Mouse (Mus musculus): ENCODE data around the gene Ssu72.
"Not testable (repeated sequence)": the region's sequence is repeated elsewhere in the genome, so short reads cannot be mapped to it uniquely, and the experiment has no call there.

Ssu72 gene

GRCm38 (mm10) chr4:155704721-155705591 lies at the start of gene Ssu72:
Gene Ssu72 (plus strand): TSS chr4:155704800.
- peak; percentile 95 for DNase-seq (ENCODE audit: low read depth, low spot score)

DNA sequence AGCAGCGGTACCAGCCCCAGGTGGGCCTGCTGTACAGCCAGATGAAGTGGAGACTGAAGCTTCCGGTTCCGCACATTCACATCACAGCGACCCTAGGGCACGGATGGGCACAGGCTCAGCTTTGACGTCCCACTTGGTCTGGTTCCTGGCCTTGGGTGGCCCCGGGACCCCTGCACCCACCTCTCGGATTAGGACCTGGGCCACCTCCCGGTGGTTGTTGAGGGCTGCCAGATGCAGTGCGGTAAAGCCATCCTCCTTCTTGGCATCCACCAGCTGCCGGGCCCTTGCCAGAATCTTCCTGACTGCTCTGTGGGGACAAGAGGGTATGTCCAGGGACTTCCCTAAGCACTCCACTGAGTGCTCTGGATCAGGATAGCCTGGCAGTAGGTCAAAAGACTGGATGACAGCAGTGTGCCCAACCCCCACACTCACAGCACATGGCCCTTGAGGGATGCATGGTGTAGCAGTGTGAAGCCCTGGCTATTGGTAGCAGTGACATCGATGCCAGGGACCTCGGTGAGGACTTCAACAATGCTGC lies 48.3 kb upstream of the Ssu72 start:
- DNase-seq (ENCODE audit: low read depth, low spot score), result no peak

- DNase-seq (ENCODE audit: low read depth, low spot score), result no peak
Measured at GRCm38 (mm10) chr4:155658961-155659360, 45.6 kb upstream of the Ssu72 start.

DNA sequence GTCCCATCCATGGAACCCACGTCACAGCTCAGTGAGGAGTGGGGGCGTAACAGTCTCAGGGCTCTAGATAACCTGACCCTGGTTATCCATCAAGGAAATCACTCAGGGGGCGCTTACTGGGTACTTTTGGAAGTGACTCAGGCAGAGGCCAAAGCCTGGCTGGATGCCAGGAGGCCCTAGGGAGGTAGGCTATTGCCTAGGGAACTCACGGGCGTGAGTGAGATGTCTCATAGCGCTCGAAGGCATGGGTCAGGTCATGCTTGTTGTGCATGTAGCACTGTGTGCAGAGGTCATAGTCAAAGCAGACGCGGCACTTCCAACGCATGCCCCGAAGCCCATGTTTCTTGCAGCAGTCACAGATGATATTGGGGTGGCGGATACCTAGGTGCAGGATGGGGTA lies 44.0 kb upstream of the Ssu72 start:
- no peak for DNase-seq (ENCODE audit: low read depth, low spot score)

- no peak for DNase-seq (ENCODE audit: low read depth, low spot score)
Measured at GRCm38 (mm10) chr4:155666903-155667302, 37.7 kb upstream of the Ssu72 start.

DNA sequence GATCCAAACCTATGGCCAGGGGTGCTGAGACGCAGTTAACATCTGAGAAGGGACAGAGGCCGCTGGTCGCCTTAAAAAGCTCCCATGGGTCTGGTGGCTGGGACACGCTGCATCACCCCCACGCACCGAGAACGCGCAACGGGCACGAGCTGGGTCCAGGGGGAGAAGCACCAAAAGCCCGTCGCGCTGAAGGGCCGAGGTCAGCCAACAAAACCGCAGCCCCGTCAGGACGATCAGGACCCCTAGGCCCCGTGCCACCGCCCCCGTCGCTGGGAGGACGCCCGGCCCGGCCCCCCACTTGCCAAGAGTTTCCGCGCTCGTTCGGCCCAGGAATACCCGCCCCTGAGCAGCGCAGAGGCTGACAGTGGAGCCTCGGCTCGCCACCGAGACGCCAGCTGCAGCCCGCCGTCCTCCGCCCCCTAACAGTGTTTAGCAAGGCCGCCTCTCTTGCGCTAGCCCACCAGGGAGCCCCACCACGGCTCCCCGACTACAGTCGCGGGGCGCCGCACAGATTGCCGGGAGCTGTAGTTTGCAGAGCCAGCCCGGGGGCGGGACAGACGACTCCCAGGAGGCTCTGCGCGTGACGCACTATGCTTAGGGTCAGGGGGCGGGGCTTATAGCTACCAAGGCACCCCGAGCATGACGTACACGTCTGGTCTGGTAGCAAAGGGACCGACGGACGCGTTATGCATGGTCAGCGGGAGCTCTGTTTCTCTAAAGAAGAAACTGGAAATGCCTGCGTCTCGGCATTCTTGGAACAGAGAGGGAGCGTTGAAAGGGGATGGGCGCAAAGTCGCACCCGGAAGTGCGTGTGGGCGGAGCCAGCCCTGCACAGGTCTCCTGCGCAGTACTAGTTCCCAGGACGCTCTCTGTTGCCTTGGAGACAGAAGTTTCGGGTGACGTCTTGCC lies 35.7 kb upstream of the Ssu72 start, which contains the start of gene Mib2:
TSS of gene Mib2 (minus strand) at position 510 of the 909 bp plus-strand sequence.
- peak; percentile 97 for DNase-seq (ENCODE audit: low read depth, low spot score)

DNA sequence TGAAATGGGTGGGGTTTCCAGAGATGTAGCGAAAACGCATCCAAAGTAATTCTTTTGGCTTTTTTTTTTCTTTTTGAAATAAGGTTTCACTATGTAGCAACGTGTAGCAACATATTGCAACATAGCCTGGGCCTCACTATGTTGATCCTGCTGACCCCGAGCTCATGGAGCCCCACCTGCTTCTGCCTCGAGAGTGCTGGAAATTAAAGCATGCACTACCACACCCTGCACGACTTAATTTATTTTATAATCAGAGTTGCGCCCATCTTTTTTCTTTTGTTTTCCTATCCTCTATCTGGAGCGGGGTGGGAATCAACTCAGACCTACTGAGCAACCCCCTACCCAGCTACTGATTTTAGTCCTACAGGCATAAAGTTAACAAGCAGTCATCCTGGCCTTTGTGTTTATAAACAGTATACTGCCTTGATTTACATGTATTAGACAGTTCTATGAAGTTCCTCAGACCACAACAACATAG lies 35.0 kb upstream of the Ssu72 start:
- DNase-seq (ENCODE audit: low read depth, low spot score), result no peak

DNA sequence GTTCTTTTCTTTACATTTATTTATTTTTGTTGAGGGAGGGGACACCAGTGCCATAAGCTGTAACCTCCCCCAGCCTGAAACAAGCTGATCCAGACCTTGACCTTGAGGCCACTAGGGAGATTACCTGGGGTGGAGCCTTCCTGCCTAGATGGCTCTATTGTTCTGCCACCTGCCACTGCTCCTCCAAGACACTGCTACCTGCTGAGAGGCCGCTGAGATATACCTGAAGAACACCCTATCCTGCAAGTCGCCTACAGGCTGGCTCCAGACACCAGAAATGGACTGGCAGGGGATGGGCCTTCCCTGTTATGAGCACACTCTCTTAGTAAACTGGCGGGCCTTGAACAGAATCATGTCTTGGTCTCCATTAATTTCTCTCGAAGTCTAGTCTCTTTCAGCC lies 34.4 kb upstream of the Ssu72 start:
- DNase-seq (ENCODE audit: low read depth, low spot score), result not testable (repeated sequence)

GRCm38 (mm10) chr4:155672082-155672481 lies 32.5 kb upstream of the Ssu72 start:
- no peak for DNase-seq (ENCODE audit: low read depth, low spot score)

DNA sequence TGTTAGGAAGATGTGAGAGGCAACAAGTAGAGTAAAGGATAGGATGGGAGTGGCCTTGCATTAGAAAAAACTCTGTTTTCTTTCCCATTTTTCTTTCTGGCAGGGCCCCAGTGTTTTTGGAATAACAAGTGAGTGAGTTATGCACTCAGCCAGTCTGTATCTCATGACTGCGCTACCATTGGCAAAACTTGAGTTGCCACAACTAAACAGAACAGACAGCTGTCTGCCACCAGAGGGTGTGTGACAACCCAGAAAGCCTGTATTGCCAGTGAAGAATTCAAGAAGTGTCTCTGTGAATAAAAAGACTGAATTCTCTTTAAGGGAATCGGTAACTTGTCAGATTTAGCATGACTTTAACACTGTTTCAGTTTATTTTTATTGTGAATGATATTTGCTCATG lies 28.6 kb upstream of the Ssu72 start:
- no peak for DNase-seq (ENCODE audit: low read depth, low spot score)

DNA sequence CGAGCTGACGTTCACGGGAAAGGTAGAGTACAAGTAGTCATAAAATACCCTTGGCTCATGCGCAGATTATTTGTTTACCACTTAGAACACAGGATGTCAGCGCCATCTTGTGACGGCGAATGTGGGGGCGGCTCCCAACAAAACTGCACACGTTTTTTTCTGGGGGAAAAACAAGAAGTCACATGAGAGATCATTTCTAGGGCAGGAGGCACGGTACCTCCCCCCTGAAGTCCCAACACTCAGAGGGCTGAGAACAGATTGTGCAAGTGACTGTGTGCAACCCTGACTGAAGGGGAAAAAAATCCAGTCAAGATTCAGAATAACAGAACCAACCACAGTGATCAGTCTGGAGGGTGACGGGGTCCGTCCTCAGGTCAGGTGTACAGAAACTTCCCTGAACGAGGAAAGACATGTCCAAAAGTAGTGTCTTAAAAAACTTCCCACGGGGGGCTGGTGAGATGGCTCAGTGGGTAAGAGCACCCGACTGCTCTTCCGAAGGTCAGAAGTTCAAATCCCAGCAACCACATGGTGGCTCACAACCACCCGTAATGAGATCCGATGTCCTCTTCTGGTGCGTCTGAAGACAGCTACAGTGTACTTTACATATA lies 20.8 kb upstream of the Ssu72 start:
- DNase-seq (ENCODE audit: low read depth, low spot score), result not testable (repeated sequence)

DNA sequence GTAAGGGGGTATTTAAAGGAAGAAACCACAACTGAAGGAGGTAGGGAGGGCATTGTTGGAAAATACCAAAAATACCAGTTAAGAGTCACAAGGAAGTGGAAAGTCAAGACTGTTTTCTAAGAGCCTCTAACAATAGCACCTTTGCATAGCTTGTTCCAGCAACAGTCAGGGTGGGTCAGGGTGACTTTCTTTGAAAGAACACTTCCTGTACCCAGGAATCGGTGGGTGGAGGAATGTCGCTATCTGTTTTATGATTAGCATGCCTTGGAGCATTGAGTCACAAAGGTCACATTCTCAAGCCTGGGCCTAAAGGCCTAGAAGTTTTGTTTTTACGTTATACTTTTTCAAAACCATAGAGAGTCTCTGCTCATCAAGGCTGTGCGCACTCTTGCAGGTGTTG lies 16.8 kb upstream of the Ssu72 start:
- not testable (repeated sequence) for DNase-seq (ENCODE audit: low read depth, low spot score)

DNA sequence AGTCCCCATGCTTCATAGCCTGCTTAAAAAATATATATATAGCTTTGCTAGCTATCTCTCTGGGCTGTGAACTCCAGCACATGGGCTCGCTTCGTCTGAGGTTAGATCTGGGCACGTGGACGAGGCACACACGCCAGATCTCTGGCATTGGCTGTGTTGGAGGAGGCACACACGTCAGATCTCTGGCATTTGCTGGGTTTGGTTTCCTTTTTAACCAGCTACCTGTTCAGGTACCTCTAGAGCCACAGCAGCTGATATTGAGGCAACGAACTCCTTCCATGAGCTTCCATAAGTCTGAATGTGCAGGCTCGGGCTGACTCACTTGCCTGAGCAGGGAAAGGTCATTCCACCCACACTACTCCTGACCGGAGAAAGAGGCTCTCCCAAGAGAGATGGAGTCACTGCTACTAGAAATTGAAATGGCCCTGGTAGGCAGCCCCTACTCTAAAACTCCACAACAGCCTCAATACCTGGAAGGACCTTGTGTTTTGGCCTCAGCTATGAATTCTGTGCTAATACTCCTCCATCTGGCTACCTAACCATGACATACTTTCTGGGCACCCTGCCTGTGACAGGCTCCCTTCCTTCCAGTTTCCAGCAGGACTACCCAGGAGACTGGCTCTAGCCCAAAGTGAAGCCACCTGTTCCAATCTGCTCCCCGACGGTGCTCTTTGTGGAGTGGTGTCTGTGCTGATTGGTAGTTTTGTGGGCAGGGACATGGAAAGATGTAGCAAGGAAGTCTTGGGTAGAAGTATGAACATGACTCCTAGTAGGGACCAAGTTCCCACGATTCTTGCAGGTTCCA lies 13.8 kb upstream of the Ssu72 start:
- DNase-seq (ENCODE audit: low read depth, low spot score), result no peak

DNA sequence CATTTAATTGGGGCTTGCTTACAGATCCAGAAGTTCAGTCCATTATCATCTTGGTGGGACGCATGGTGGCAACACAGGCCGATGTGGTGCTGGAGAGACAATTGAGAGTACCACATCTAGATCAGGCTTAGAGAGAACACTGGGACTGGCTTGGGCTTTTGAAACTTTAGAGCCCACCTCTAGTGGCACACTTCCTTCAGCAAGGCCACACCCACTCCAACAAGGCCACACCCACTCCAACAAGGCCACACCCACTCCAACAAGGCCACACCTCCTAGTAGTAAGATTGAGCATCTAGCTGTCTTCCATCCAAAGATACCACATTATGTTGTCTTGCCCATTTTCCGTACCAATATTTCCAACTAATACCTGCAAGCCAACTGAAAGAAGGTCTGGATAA lies 12.2 kb upstream of the Ssu72 start:
- no peak for DNase-seq (ENCODE audit: low read depth, low spot score)

GRCm38 (mm10) chr4:155694111-155694481 lies 10.5 kb upstream of the Ssu72 start, which contains the start of gene Fndc10:
Gene Fndc10 (plus strand): TSS chr4:155694342.
- DNase-seq (ENCODE audit: low read depth, low spot score), result peak; percentile 21

DNA sequence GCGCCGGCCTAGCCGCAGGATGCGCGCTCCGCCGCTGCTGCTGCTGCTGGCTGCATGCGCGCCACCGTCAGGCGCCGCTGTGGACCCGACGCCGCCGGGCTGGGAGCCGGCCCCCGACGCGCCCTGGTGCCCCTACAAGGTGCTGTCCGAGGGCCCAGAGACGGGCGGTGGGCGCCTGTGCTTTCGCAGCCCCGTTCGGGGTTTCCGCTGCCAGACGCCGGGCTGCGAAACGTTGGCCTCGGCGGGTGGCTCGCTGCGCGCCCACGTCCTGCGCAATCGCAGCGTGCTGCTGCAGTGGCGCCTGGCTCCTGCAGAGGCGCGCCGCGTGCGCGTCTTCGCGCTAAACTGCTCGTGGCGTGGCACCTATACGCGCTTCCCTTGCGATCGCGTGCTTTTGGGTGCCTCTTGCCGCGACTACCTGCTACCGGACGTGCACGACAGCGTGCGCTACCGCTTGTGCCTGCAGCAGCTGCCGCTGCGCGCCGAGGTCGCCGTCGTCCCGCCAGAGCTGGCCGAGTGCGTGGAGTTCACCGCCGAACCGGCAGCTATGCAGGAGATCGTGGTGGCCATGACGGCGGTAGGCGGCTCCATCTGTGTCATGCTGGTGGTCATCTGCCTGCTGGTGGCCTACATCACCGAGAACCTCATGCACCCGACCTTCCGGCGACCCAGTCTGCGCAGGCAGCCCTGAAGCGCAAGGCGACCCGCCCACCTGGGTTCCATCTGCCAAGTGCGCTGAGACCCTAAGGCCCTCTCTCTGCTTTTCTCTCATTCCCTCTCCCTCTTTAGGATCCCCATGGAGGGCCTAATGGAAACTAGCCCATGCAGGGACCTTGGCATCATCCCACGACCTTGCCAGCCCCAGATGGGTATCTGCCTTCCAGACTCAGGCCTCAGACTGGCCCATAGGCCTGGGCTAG lies 9.9 kb upstream of the Ssu72 start:
- DNase-seq (ENCODE audit: low read depth, low spot score), result peak; percentile 56

DNA sequence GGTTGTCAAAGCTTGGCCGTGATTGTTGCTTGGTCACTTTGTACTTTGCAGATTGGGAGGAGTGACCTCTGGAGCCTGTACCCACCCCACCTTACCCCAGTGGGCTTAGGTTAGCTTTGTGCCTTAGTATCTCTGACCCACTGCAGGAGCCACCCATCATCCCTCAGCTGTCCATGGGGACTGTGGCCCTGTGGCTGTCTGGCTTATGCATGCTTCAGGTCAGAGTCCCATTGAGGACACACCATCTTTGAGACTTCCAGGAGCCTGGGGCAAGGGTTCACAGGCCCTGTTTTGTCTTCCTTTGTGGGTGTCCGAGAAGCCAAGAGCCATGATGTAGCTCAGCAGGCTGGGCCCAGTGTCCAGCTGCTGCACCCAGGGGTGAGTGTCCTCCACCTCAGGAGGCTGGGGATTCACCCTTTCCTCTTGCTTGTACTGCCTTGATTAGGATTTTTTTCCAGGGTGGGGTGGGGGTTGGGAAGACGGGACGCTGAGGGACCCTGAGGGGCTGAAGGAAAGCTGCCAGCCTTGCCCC lies 9.0 kb upstream of the Ssu72 start:
- DNase-seq (ENCODE audit: low read depth, low spot score), result no peak

- no peak for DNase-seq (ENCODE audit: low read depth, low spot score)
Measured at GRCm38 (mm10) chr4:155696261-155697255, 8.0 kb upstream of the Ssu72 start.
